15 mouse cellular contexts compared by ENCODE assay signal in the genomic region with DNA sequence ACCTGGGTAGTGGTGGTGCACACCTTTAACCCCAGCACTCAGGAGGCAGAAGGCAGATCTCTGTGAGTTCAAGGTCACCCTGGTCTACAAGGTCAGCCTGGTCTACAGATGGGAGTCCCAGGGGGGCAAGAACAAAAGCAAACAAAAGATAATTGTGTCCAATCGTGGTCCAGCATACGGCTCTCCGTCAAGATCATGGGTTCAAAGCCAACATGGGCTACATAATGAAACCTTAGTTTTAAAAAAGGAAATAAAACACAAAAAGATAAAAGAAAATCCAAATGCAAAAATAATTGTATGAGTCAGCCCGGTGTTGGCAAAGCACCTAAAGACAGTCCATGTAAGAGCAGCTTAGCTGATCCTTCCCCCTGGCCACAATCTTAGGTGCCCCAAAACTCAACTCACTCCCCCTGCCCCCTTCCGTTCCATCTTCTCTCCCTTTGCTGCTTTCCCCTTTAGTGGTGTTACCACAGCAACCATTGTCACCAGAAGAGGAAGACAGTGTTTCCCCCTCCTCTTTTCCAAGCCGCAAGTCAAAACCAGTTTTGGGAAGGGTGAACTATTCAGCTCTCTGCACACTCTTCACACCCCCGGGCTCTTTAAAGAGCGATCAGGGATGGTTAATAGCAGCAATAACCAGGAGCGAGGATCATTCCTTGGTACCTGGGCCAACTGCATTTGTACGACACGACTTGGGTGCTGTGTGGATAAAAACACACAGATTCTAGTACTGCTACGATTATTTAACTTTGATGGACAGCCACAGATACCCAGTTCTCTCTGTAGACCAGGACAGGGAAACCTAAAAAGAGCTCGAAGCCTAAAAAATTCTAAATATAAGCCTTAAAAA. TPM values are rescaled to one million over a fixed set of nuclear protein-coding genes. Genes with fewer than 3 reads are reported as not detected.
A peak's percentile ranks its signal among the peaks of the same experiment; 100 is the strongest.
DNase-seq lines count a peak whose midpoint lies in the region; ATAC-seq and TF ChIP-seq lines count a peak whose summit lies in the region.
"Had no signal": no experiment of that assay in that cellular context is flagged by ENCODE, and none has a peak within 500 bp of the region (broad histone marks: within the 10 kb centered on the region; RNA-seq: fewer than 3 reads in every experiment).

No protein-coding gene starts in this region.

- peaks cover 58% of the 10 kb centered on the region for H3K4me1 ChIP-seq in heart, embryonic 10.5 days
- H3K4me1 ChIP-seq in embryonic facial prominence, embryonic 13.5 days, result peaks cover 22% of the 10 kb centered on the region
- peaks cover 7% of the 10 kb centered on the region for H3K4me1 ChIP-seq in liver, postnatal 0 days (ENCODE audit: insufficient read depth)

- no peak for TF ChIP-seq CTCF in liver, postnatal 0 days (IDR thresholded peaks at IDR 0.05; ENCODE audit: low read depth)

- no peaks in the 10 kb centered on the region for H3K36me3 ChIP-seq in heart, embryonic 10.5 days
- H3K36me3 ChIP-seq in embryonic facial prominence, embryonic 13.5 days, result no peaks in the 10 kb centered on the region
- no peaks in the 10 kb centered on the region for H3K36me3 ChIP-seq in liver, postnatal 0 days (replicated peaks; ENCODE audit: insufficient read depth, low read length)
- H3K36me3 ChIP-seq: liver, embryonic 13.5 days had no signal

- H3K27me3 ChIP-seq in heart, embryonic 10.5 days (ENCODE audit: insufficient read depth, poor library complexity, severe bottlenecking), result peaks cover 23% of the 10 kb centered on the region
- H3K27me3 ChIP-seq in embryonic facial prominence, embryonic 13.5 days, result peaks cover 25% of the 10 kb centered on the region
- no peaks in the 10 kb centered on the region for H3K27me3 ChIP-seq in liver, postnatal 0 days (ENCODE audit: insufficient read depth, low read length)

- H3K9me3 ChIP-seq in heart, embryonic 10.5 days, result no peaks in the 10 kb centered on the region
- no peaks in the 10 kb centered on the region for H3K9me3 ChIP-seq in embryonic facial prominence, embryonic 13.5 days
- H3K9me3 ChIP-seq in liver, postnatal 0 days (ENCODE audit: low read length), result no peaks in the 10 kb centered on the region
- H3K9me3 ChIP-seq: liver, embryonic 13.5 days had no signal

- H3K27ac ChIP-seq in heart, embryonic 10.5 days, result peak overlapping the region; percentile 89; the same call in 1 of the 2 replicates
- H3K27ac ChIP-seq in embryonic facial prominence, embryonic 13.5 days, result 0 out of 2 replicates have a peak overlapping the region, but pooled peaks have one; percentile 2
- no peak overlapping the region for H3K27ac ChIP-seq in liver, postnatal 0 days (ENCODE audit: low read depth)
- H3K27ac ChIP-seq: liver, embryonic 13.5 days had no signal

- no peak for TF ChIP-seq EP300 in liver, postnatal 0 days (IDR thresholded peaks at IDR 0.05; ENCODE audit: low read depth)

- WGBS in heart, embryonic 10.5 days, result 75% methylated on average over 13 of the region's 13 CpGs
- 56% methylated on average over 13 of the region's 13 CpGs for WGBS in embryonic facial prominence, embryonic 13.5 days
- 48% methylated on average over 13 of the region's 13 CpGs for WGBS in liver, postnatal 0 days (ENCODE audit: insufficient replicate concordance)

- no peak for DNase-seq in heart, embryonic 10.5 days (ENCODE audit: low spot score)
- DNase-seq in heart, adult 11 months, result no peak
- DNase-seq in ES-CJ7 (ENCODE audit: low read depth, low spot score), result peak; percentile 47
- no peak for DNase-seq in layer of hippocampus, postnatal 36 days
- no peak for DNase-seq in right cerebral cortex, postnatal 25 days
- no peak for DNase-seq in liver, postnatal 0 days
- DNase-seq: cerebellum, adult 9-11 months; kidney, adult 18-20 months; liver, embryonic 13.5 days; right cerebral cortex, adult 18-20 months had no signal

- no peak for ATAC-seq in embryonic facial prominence, embryonic 13.5 days (ENCODE audit: insufficient number of reproducible peaks, insufficient read depth, low FRiP score, low TSS enrichment, low read depth)
- ATAC-seq in megakaryocyte progenitor cell, adult 5-6 weeks (replicated peaks; ENCODE audit: poor library complexity), result peak; percentile 51
- no peak for ATAC-seq in liver, postnatal 0 days
- ATAC-seq: CD4-positive, CD25-positive, alpha-beta regulatory T cell, adult 4 months had no signal

- H3K9ac ChIP-seq in embryonic facial prominence, embryonic 13.5 days, result no peak overlapping the region
- H3K9ac ChIP-seq in liver, postnatal 0 days (replicated peaks), result no peak overlapping the region
- H3K9ac ChIP-seq: liver, embryonic 13.5 days had no signal

- H3K4me2 ChIP-seq in embryonic facial prominence, embryonic 13.5 days, result no peak overlapping the region
- no peak overlapping the region for H3K4me2 ChIP-seq in liver, postnatal 0 days (ENCODE audit: low read depth, low read length)
- H3K4me2 ChIP-seq: liver, embryonic 13.5 days had no signal

- H3K4me3 ChIP-seq in heart, embryonic 10.5 days, result no peak overlapping the region
- H3K4me3 ChIP-seq in embryonic facial prominence, embryonic 13.5 days, result no peak overlapping the region
- no peak overlapping the region for H3K4me3 ChIP-seq in liver, postnatal 0 days (ENCODE audit: low read depth, low read length)
- H3K4me3 ChIP-seq: liver, embryonic 13.5 days; megakaryocyte, embryonic 14.5 days had no signal

RNA-seq across cellular contexts. Expression of a gene that starts 8.0 kb away (rescaled TPM):
- polyA plus RNA-seq in heart, embryonic 10.5 days (2016; fragmentation: Nextera tagmentation; extraction: Ambion mirVana), result 18.0 and 24.4 TPM in 2 replicates
- 20.6 and 25.2 TPM in 2 replicates for polyA plus RNA-seq in embryonic facial prominence, embryonic 13.5 days (2015; fragmentation: Nextera tagmentation; extraction: Ambion mirVana)
- 12.8 and 14.4 TPM in 2 replicates for total RNA-seq in megakaryocyte progenitor cell, adult 5-6 weeks (2015)
- total RNA-seq in megakaryocyte progenitor cell, adult 5-6 weeks (2017), result 7.1 and 8.5 TPM in 2 replicates
- 10 to 100 TPM; 39.4 to 42.3 TPM for total RNA-seq in layer of hippocampus, postnatal 36 days (2021)
- polyA plus RNA-seq in liver, postnatal 0 days (2015; fragmentation: Nextera tagmentation; extraction: Ambion mirVana), result 6.7 and 8.2 TPM in 2 replicates
- polyA plus RNA-seq: CD4-positive, CD25-positive, alpha-beta regulatory T cell, adult 4 months had no signal

RNA-seq across cellular contexts. Expression of a gene that starts 25.7 kb away (rescaled TPM):
- 0.14 and 0.28 TPM in 2 replicates for polyA plus RNA-seq in heart, embryonic 10.5 days (2016; fragmentation: Nextera tagmentation; extraction: Ambion mirVana)
- polyA plus RNA-seq in embryonic facial prominence, embryonic 13.5 days (2015; fragmentation: Nextera tagmentation; extraction: Ambion mirVana), result 0.10 and 0.28 TPM in 2 replicates
- not detected in 2 replicates for total RNA-seq in megakaryocyte progenitor cell, adult 5-6 weeks (2015)
- total RNA-seq in megakaryocyte progenitor cell, adult 5-6 weeks (2017), result 0.12 and 0.17 TPM in 2 replicates
- total RNA-seq in layer of hippocampus, postnatal 36 days (2021), result under 1 TPM; 0.20 to 0.25 TPM
- 49.6 and 53.1 TPM in 2 replicates for polyA plus RNA-seq in liver, postnatal 0 days (2015; fragmentation: Nextera tagmentation; extraction: Ambion mirVana)
- total RNA-seq: layer of hippocampus, postnatal 10 days had no signal

RNA-seq across cellular contexts. Expression of a gene that starts 34.2 kb away (rescaled TPM):
- polyA plus RNA-seq in heart, embryonic 10.5 days (2016; fragmentation: Nextera tagmentation; extraction: Ambion mirVana), result 41.8 and 53.7 TPM in 2 replicates
- polyA plus RNA-seq in embryonic facial prominence, embryonic 13.5 days (2015; fragmentation: Nextera tagmentation; extraction: Ambion mirVana), result 30.2 and 30.9 TPM in 2 replicates
- 13.0 and 15.4 TPM in 2 replicates for total RNA-seq in megakaryocyte progenitor cell, adult 5-6 weeks (2015)
- 18.2 and 25.7 TPM in 2 replicates for total RNA-seq in megakaryocyte progenitor cell, adult 5-6 weeks (2017)
- total RNA-seq in layer of hippocampus, postnatal 36 days (2021), result 10 to 100 TPM; 72.4 to 80.2 TPM
- polyA plus RNA-seq in liver, postnatal 0 days (2015; fragmentation: Nextera tagmentation; extraction: Ambion mirVana), result 5.7 and 6.6 TPM in 2 replicates

RNA-seq across cellular contexts. Expression of a gene that starts 36.8 kb away (rescaled TPM):
- 16.2 and 315 TPM in 2 replicates for polyA plus RNA-seq in heart, embryonic 10.5 days (2016; fragmentation: Nextera tagmentation; extraction: Ambion mirVana)
- polyA plus RNA-seq in embryonic facial prominence, embryonic 13.5 days (2015; fragmentation: Nextera tagmentation; extraction: Ambion mirVana), result 0.80 and 56.2 TPM in 2 replicates
- total RNA-seq in megakaryocyte progenitor cell, adult 5-6 weeks (2015), result 0.94 and 2.3 TPM in 2 replicates
- total RNA-seq in megakaryocyte progenitor cell, adult 5-6 weeks (2017), result not detected in 2 replicates
- 1 to 10 TPM in 1 of 2 experiments, not detected in 1; 1.2 TPM for total RNA-seq in layer of hippocampus, postnatal 36 days (2021)
- 20,306 and 20,852 TPM in 2 replicates for polyA plus RNA-seq in liver, postnatal 0 days (2015; fragmentation: Nextera tagmentation; extraction: Ambion mirVana)

RNA-seq across cellular contexts. Expression of a gene that starts 37.6 kb away (rescaled TPM):
- polyA plus RNA-seq in heart, embryonic 10.5 days (2016; fragmentation: Nextera tagmentation; extraction: Ambion mirVana), result 0.06 and 0.14 TPM in 2 replicates
- 7.7 and 9.4 TPM in 2 replicates for polyA plus RNA-seq in embryonic facial prominence, embryonic 13.5 days (2015; fragmentation: Nextera tagmentation; extraction: Ambion mirVana)
- total RNA-seq in megakaryocyte progenitor cell, adult 5-6 weeks (2015), result not detected in 2 replicates
- not detected in 2 replicates for total RNA-seq in megakaryocyte progenitor cell, adult 5-6 weeks (2017)
- total RNA-seq in layer of hippocampus, postnatal 36 days (2021), result not detected
- 0.05 and 0.12 TPM in 2 replicates for polyA plus RNA-seq in liver, postnatal 0 days (2015; fragmentation: Nextera tagmentation; extraction: Ambion mirVana)
- total RNA-seq: layer of hippocampus, postnatal 10 days had no signal
- polyA plus RNA-seq: CD4-positive, CD25-positive, alpha-beta regulatory T cell, adult 4 months; liver, embryonic 13.5 days had no signal

Comparison
In these comparisons a context has a peak if more than half of its experiments do, and no peak if none do; other contexts are left out.
1. RNA of a gene that starts 25.7 kb away (polyA plus RNA-seq): 49.6 to 53.1 TPM in liver, postnatal 0 days; 0.14 to 0.28 TPM in heart, embryonic 10.5 days and 0.10 to 0.28 TPM in embryonic facial prominence, embryonic 13.5 days; every median in the first group is over 10 times any median in the second.